8 mouse cellular contexts compared by ENCODE assay signal in the genomic region with DNA sequence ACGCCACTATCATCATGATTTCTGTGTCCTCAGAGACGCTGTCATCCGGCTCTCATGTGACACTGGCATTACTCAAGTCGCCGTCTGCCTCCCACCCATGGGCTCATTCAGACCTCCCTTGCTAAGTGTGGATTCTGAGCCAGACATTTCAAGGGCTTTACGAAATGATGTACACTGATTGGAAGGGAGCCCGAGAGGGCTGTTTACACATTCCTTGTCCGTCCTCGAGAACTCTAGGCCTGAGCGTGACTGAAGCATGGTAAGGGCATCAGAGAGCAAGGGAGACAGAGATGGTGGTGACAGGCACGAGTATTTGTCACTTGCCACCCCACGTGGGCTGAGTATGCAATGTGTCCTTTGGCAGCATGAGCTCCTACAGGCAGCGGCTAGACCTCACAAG. TPM values are rescaled to one million over a fixed set of nuclear protein-coding genes. Genes with fewer than 3 reads are reported as not detected.
DNase-seq lines count a peak whose midpoint lies in the region; ATAC-seq and TF ChIP-seq lines count a peak whose summit lies in the region.

No protein-coding gene starts in this region.

- no peak for ATAC-seq in intestine, postnatal 0 days
- no peak for ATAC-seq in forebrain, embryonic 15.5 days (replicated peaks)

- no peak overlapping the region for H3K9ac ChIP-seq in intestine, postnatal 0 days (ENCODE audit: low read depth, low read length)
- H3K9ac ChIP-seq in forebrain, embryonic 15.5 days (replicated peaks), result no peak overlapping the region

- TF ChIP-seq CTCF in intestine, postnatal 0 days (IDR thresholded peaks at IDR 0.05; ENCODE audit: low read depth), result no peak

- H3K36me3 ChIP-seq in intestine, postnatal 0 days (ENCODE audit: control insufficient read depth, insufficient read depth), result no peaks in the 10 kb centered on the region
- no peaks in the 10 kb centered on the region for H3K36me3 ChIP-seq in forebrain, embryonic 15.5 days

- DNase-seq in frontal cortex, adult 2 months (ENCODE audit: extremely low spot score in 1 of 2, low spot score in 1 of 2), result peak; percentile 44 to 61
- no peak for DNase-seq in frontal cortex, postnatal 25 days (ENCODE audit: low spot score in 2 of 2)
- DNase-seq in ovary, postnatal 36 days (ENCODE audit: low spot score), result peak; percentile 34
- no peak for DNase-seq in ovary, postnatal 10 days (ENCODE audit: low spot score)
- DNase-seq in spleen, postnatal 10 days (ENCODE audit: low spot score in 2 of 2), result no peak
- no peak for DNase-seq in testis, postnatal 10 days (ENCODE audit: low spot score)

- H3K9me3 ChIP-seq in intestine, postnatal 0 days (ENCODE audit: control insufficient read depth), result no peaks in the 10 kb centered on the region
- H3K9me3 ChIP-seq in forebrain, embryonic 15.5 days, result no peaks in the 10 kb centered on the region

- no peaks in the 10 kb centered on the region for H3K27me3 ChIP-seq in intestine, postnatal 0 days (replicated peaks; ENCODE audit: control insufficient read depth, insufficient read depth, low read length)
- H3K27me3 ChIP-seq in forebrain, embryonic 15.5 days, result no peaks in the 10 kb centered on the region

- H3K4me3 ChIP-seq in intestine, postnatal 0 days (ENCODE audit: low read depth, low read length), result no peak overlapping the region
- no peak overlapping the region for H3K4me3 ChIP-seq in forebrain, embryonic 15.5 days

- no peaks in the 10 kb centered on the region for H3K4me1 ChIP-seq in intestine, postnatal 0 days (replicated peaks; ENCODE audit: control insufficient read depth, insufficient read depth, low read length)
- peaks cover 22% of the 10 kb centered on the region for H3K4me1 ChIP-seq in forebrain, embryonic 15.5 days

- no peak overlapping the region for H3K4me2 ChIP-seq in intestine, postnatal 0 days (replicated peaks; ENCODE audit: low read depth)
- no peak overlapping the region for H3K4me2 ChIP-seq in forebrain, embryonic 15.5 days (replicated peaks)

- peak overlapping the region; percentile 15 for H3K27ac ChIP-seq in intestine, postnatal 0 days (ENCODE audit: low read depth, low read length)
- H3K27ac ChIP-seq in forebrain, embryonic 15.5 days (replicated peaks), result no peak overlapping the region

- WGBS in intestine, postnatal 0 days, result 44% methylated on average over 13 of the region's 13 CpGs
- WGBS in forebrain, embryonic 15.5 days, result 61% methylated on average over 13 of the region's 13 CpGs

RNA-seq across cellular contexts. Expression of gene Galnt2, which starts 49.0 kb away (rescaled TPM):
- polyA plus RNA-seq in frontal cortex, adult 2 months (2012; rRNA removed), result 27.9 and 33.2 TPM in 2 replicates
- polyA plus RNA-seq in intestine, postnatal 0 days (2015; fragmentation: Nextera tagmentation; extraction: Ambion mirVana), result 44.0 and 48.7 TPM in 2 replicates
- 54.2 and 56.3 TPM in 2 replicates for polyA plus RNA-seq in forebrain, embryonic 15.5 days (2015; fragmentation: Nextera tagmentation; extraction: Ambion mirVana)

Comparison
In these comparisons a context has a peak if more than half of its experiments do, and no peak if none do; other contexts are left out.
1. DNase-seq: peak in frontal cortex, adult 2 months (2 of 2) and ovary, postnatal 36 days (single experiment); none in frontal cortex, postnatal 25 days (0 of 2), ovary, postnatal 10 days (single experiment), spleen, postnatal 10 days (0 of 2) and testis, postnatal 10 days (single experiment).